Mouse (Mus musculus) adrenal gland, postnatal 4 days (tissue): ENCODE measurements around the gene 4933406M09Rik. TPM values are rescaled to one million over a fixed set of nuclear protein-coding genes. Genes with fewer than 3 reads are reported as not detected.

Experiments
- DNase-seq, 2 experiments: peaks; one replicate each; pipeline ENCODE4 v3.0.0; 2021 to 2022; ENCODE audit warnings: low spot score in 2 of 2, mixed read lengths in 2 of 2
- total RNA-seq, 2 experiments: library from RNA; stranded (reverse); gene quantifications; 2 replicates each; pipeline ENCODE4 v1.2.3; 2021

Gene 4933406M09Rik
- total RNA-seq, 2 experiments from 2014 or later = not detected

- no peak for DNase-seq
Observed at GRCm38 (mm10) chr1:134423911-134424310, 38.2 kb downstream of the 4933406M09Rik start.

DNA sequence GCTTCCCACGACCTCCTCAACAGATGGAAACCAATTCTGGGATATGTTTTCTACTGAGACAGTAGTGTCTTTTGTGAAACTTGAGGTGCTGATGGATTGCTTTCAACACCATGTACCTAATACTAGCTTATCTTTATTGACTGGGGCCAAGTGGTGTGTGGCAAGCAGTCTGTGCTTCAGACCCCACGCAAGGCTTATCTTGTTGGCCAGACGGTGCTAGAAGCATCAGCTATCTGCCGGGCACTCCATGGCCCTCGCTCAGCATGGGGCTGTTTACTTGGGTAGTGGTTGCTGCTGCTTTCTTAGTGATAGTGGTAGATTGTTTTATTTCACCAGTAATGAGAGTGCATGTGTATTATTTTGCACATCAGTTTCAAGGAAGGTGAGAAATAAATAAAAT, 40.5 kb downstream of the 4933406M09Rik start:
- no peak for DNase-seq

DNA sequence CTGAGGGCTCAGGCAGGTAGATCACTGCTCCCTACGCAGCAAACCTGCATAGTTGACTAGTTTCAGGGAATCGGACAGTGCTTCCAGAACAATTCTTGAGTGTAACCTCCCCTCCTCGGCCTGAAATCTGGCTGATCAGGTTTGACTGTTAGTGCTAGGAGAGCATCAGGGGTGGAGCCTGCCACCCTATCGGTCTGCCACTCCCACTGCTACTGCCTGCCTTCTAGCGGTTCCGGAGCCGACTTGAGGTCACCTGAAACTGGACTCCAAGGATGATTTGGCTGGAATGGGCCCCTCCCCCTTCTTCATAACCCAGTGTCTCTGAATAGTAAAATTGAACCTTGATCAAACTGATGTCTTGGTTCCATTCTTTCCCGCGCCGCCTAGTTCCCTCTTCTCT, 47.3 kb downstream of the 4933406M09Rik start:
- no peak for DNase-seq

DNA sequence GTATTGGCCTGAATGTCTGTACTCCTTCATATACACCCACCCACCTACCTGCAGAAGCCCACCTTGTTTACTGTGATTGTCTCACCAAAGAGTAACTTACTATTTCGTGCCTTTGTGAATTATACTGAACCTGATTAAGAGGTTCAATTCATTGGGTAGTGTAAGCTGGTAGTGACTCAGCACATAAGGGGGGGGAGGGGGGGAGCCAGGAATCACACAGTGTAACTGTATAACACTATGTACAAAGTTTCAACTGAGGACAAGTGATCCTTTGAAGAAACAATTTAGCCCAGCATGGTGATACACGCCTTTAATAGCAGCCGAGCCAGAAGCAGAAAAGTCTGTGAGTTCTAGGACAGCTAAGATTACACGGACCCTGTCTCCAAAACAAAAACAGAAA, 47.7 kb downstream of the 4933406M09Rik start:
- no peak for DNase-seq

GRCm38 (mm10) chr1:134435414-134435813, 49.7 kb downstream of the 4933406M09Rik start:
- no peak for DNase-seq

DNA sequence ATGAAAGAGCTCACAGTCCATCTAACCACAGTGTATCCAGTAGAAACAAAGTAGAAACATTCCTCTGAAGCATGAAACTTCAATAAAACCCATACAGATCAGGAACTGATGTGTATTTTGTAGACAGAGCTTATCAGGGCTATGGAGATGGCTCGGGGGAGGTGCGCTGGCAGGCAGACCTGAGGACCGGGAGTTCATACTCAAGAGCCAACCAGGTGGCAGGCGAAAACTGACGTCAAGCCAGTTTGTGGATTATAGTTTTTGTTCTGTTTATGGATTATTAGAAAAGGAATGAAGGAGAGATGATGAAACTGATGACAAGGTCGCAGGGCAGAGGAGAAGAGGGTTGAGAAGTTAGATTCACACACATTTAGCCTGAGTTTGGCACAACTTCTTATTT, 54.7 kb downstream of the 4933406M09Rik start:
- DNase-seq = no peak

Other genes with a start within 250 kb of the 4933406M09Rik start
- 1 to 10 TPM in 1 of 2 experiments, under 1 TPM in 1; 0.81 to 3.4 TPM for gene Chil1, start 203.8 kb upstream of the 4933406M09Rik start, total RNA-seq
- under 1 TPM; 0.34 to 0.84 TPM for gene Mybph, start 192.5 kb upstream of the 4933406M09Rik start, total RNA-seq
- gene Adora1, start 150.5 kb upstream of the 4933406M09Rik start, total RNA-seq = 100 to 1,000 TPM in 1 of 2 experiments, 10 to 100 TPM in 1; 88.6 to 106 TPM
- 1 to 10 TPM; 1.8 to 3.4 TPM for gene Myog, start 96.0 kb upstream of the 4933406M09Rik start, total RNA-seq
- gene Ppfia4, start 53.0 kb upstream of the 4933406M09Rik start, total RNA-seq = 1 to 10 TPM; 2.9 to 3.5 TPM
- 10 to 100 TPM; 53.9 to 60.4 TPM for gene Tmem183a, start 24.0 kb upstream of the 4933406M09Rik start, total RNA-seq
- gene Cyb5r1, start 19.6 kb downstream of the 4933406M09Rik start, total RNA-seq = 10 to 100 TPM; 27.0 to 28.8 TPM
- 100 to 1,000 TPM; 108 to 109 TPM for gene Adipor1, start 29.4 kb downstream of the 4933406M09Rik start, total RNA-seq
- 10 to 100 TPM; 25.4 to 26.5 TPM for gene Klhl12, start 69.6 kb downstream of the 4933406M09Rik start, total RNA-seq
- 10 to 100 TPM; 28.7 to 29.6 TPM for gene Rabif, start 108.7 kb downstream of the 4933406M09Rik start, total RNA-seq
- not detected for gene Mgat4e, start 163.7 kb downstream of the 4933406M09Rik start, total RNA-seq
- 10 to 100 TPM; 64.0 to 65.5 TPM for gene Kdm5b, start 174.2 kb downstream of the 4933406M09Rik start, total RNA-seq